Mouse (Mus musculus): ENCODE measurements at regions not wholly inside any gene's neighbourhood (a gene's known extent, or its start where the extent isn't known, plus 50 kb on each side); places are given as distances from the start of the nearest gene placed in this dataset.

DNA sequence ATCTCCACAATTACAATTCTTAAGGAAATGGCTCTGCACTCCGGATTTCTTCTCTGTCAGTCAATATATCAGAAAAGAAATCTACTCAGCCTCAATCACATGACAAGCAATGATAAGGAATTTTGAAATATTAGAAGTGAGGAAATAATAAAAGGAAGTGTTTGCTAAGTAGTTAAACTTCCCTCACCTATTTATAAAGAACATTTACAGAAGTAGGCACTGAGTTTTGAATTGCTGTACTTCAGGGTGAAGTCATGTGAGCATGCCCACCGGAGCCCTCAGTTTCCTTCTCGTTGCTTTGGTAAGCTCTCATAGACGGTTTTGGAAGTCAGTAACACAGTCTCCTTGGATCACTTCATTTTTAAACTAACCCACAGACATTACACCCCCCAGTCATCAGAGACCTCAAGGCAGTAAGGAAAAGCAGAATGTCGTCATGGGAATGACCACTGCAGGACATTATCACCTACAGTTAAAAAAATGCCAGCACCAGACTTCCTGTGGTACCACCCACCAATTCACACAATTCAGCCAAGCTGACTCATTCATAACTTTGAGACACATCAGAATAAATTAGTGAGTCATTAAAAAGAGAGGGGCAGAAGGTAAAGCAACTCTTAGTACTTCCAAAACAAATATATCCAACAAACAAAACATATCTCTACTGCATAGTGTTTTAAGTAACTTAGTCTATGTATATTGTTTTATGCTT lies 541.6 kb upstream of the Hsf2 start:
- H3K27ac ChIP-seq: no peak overlapping the region
- no peak for DNase-seq (ENCODE audit: low spot score)
- no peaks in the 10 kb centered on the region for H3K27me3 ChIP-seq (ENCODE audit: insufficient read depth, low read length)
- no peak for ATAC-seq (replicated peaks; ENCODE audit: low FRiP score, low read depth)
- H3K4me1 ChIP-seq (replicated peaks; ENCODE audit: insufficient read depth, low read length): no peaks in the 10 kb centered on the region
- no peaks in the 10 kb centered on the region for H3K9me3 ChIP-seq (replicated peaks; ENCODE audit: low read length)
- TF ChIP-seq CTCF (IDR thresholded peaks at IDR 0.05; ENCODE audit: low read depth): no peak
- H3K4me2 ChIP-seq (ENCODE audit: low read length): no peak overlapping the region
- WGBS: 71% methylated on average over 5 of the region's 5 CpGs
- no peak overlapping the region for H3K4me3 ChIP-seq (replicated peaks; ENCODE audit: low read depth, low read length)
- H3K36me3 ChIP-seq (ENCODE audit: insufficient read depth, low read length): no peaks in the 10 kb centered on the region
- no peak overlapping the region for H3K9ac ChIP-seq (ENCODE audit: low read depth, low read length)

DNA sequence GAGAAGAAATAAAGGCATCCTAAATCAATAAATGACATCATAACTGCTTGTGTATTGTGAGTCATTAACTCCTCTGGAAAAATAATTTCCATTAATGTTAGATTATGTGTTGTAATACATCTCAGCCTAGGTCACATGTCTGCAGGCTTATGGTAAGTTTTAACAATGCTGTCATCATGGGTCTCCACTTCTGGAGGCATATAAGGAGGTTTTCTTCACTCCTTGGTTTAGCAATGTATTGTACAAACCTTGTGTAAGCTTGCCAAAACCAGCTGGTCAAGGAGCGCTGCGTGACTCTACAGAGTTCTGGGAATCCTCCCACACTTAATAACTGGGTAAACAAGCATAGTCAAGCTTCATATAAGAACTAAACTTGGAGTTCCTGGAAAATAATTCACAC lies 529.5 kb upstream of the Hsf2 start:
- ATAC-seq (replicated peaks; ENCODE audit: low FRiP score, low read depth): no peak
- no peaks in the 10 kb centered on the region for H3K36me3 ChIP-seq (ENCODE audit: insufficient read depth, low read length)
- 66% methylated on average over 2 of the region's 2 CpGs for WGBS

DNA sequence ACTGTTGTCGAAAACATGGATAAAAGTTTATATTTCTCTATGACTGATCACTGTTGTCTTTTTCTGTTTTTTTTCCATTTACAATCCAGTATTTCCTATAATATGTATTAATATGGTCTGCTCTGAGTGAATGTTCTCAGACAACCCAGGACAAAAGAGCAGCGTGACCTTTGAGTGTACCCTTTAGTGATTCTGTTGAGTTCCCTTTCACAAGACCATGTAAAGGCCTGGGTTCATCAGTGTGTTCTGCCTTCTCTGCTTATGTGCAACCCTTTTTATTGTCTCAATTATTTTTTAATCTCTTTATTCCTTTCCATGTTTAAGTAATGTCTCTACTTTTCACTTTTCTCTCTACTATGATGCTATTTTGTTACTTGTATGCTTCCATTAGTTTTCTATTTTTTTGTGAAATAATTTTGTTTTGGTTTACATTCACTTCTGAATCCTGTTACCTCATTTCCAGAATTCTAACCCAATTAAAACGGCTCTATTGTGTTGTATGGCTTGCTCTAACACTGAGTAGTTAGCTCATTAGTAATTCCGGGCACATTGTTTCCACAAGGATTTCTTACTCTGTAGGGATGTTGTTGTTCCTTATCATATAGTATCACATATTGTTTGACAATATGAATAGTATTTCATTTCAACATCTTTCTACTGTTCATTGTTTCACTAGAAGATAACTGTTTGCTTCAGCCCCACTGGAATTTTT lies 523.9 kb upstream of the Hsf2 start:
- WGBS: 87% methylated on average over 4 of the region's 4 CpGs
- Histone ChIP-seq H3K4me3 (replicated peaks; ENCODE audit: low read depth, low read length) (no peak overlapping the region), H3K36me3 (ENCODE audit: insufficient read depth, low read length) (no peaks in the 10 kb centered on the region), H3K9ac (ENCODE audit: low read depth, low read length) (no peak overlapping the region), H3K9me3 (replicated peaks; ENCODE audit: low read length) (no peaks in the 10 kb centered on the region), H3K4me1 (replicated peaks; ENCODE audit: insufficient read depth, low read length) (no peaks in the 10 kb centered on the region), H3K4me2 (ENCODE audit: low read length) (no peak overlapping the region), H3K27me3 (ENCODE audit: insufficient read depth, low read length) (no peaks in the 10 kb centered on the region), H3K27ac (no peak overlapping the region)
- DNase-seq (ENCODE audit: low spot score): no peak
- TF ChIP-seq CTCF (IDR thresholded peaks at IDR 0.05; ENCODE audit: low read depth): no peak
- no peak for ATAC-seq (replicated peaks; ENCODE audit: low FRiP score, low read depth)

More for the DNA sequence above, 529.5 kb upstream of the Hsf2 start:
- Histone ChIP-seq H3K4me2 (ENCODE audit: low read length) (no peak overlapping the region), H3K9me3 (replicated peaks; ENCODE audit: low read length) (no peaks in the 10 kb centered on the region), H3K4me3 (replicated peaks; ENCODE audit: low read depth, low read length) (no peak overlapping the region), H3K9ac (ENCODE audit: low read depth, low read length) (no peak overlapping the region), H3K27me3 (ENCODE audit: insufficient read depth, low read length) (no peaks in the 10 kb centered on the region), H3K4me1 (replicated peaks; ENCODE audit: insufficient read depth, low read length) (no peaks in the 10 kb centered on the region), H3K27ac (no peak overlapping the region)
- no peak for TF ChIP-seq CTCF (IDR thresholded peaks at IDR 0.05; ENCODE audit: low read depth)
- DNase-seq (ENCODE audit: low spot score): no peak

DNA sequence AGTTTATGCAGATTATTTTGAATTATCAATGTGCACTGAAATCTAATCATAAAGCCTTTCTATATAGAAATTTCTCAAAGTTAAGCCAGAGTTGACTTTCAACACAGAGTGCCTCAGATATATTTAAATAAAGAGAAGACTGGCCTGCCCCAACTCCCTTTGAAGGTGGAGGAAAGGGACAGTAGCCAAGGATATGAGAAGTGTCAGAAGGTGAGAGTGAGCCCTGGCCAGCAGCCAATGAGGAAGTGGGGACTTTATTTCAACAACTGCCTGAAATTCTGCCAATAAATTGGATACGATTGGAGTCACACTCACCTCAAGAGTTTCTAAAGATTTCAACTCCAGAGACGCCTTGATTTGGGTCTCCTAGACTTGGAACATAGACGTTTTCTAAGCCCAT lies 523.0 kb upstream of the Hsf2 start:
- H3K27ac ChIP-seq: no peak overlapping the region
- H3K36me3 ChIP-seq (ENCODE audit: insufficient read depth, low read length): no peaks in the 10 kb centered on the region
- WGBS: 62% methylated on average over 3 of the region's 3 CpGs
- DNase-seq (ENCODE audit: low spot score) (no peak), ATAC-seq (replicated peaks; ENCODE audit: low FRiP score, low read depth) (no peak)
- no peaks in the 10 kb centered on the region for H3K4me1 ChIP-seq (replicated peaks; ENCODE audit: insufficient read depth, low read length)
- no peak for TF ChIP-seq CTCF (IDR thresholded peaks at IDR 0.05; ENCODE audit: low read depth)
- no peaks in the 10 kb centered on the region for H3K9me3 ChIP-seq (replicated peaks; ENCODE audit: low read length)
- H3K4me2 ChIP-seq (ENCODE audit: low read length): no peak overlapping the region
- no peaks in the 10 kb centered on the region for H3K27me3 ChIP-seq (ENCODE audit: insufficient read depth, low read length)
- H3K9ac ChIP-seq (ENCODE audit: low read depth, low read length): no peak overlapping the region
- H3K4me3 ChIP-seq (replicated peaks; ENCODE audit: low read depth, low read length): no peak overlapping the region

DNA sequence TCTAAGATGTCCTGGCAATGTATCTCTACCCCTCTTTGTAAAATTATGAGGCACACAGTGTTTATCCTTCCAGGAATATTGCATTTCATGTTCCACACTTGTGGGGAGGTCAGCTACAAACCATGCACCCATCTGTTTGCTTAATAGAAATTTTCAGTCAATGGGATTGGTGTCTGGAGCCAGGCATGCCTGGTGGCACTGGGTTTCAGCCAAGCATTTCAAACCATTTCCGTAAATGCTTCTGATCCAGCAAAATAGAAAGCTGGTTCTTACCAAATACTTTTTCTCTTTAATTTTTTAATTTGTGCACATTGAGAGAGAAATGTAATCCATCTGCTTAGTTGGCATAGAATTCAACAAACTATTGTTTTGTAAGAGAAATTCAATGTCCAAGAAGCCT lies 517.3 kb upstream of the Hsf2 start:
- H3K27me3 ChIP-seq (ENCODE audit: insufficient read depth, low read length): no peaks in the 10 kb centered on the region
- no peak for DNase-seq (ENCODE audit: low spot score)
- TF ChIP-seq CTCF (IDR thresholded peaks at IDR 0.05; ENCODE audit: low read depth): no peak
- H3K9ac ChIP-seq (ENCODE audit: low read depth, low read length): no peak overlapping the region
- no peak overlapping the region for H3K4me2 ChIP-seq (ENCODE audit: low read length)
- H3K4me3 ChIP-seq (replicated peaks; ENCODE audit: low read depth, low read length): no peak overlapping the region
- 93% methylated on average over 1 of the region's 1 CpGs for WGBS
- no peaks in the 10 kb centered on the region for H3K36me3 ChIP-seq (ENCODE audit: insufficient read depth, low read length)
- no peak for ATAC-seq (replicated peaks; ENCODE audit: low FRiP score, low read depth)
- H3K27ac ChIP-seq: no peak overlapping the region
- no peaks in the 10 kb centered on the region for H3K9me3 ChIP-seq (replicated peaks; ENCODE audit: low read length)
- no peaks in the 10 kb centered on the region for H3K4me1 ChIP-seq (replicated peaks; ENCODE audit: insufficient read depth, low read length)

DNA sequence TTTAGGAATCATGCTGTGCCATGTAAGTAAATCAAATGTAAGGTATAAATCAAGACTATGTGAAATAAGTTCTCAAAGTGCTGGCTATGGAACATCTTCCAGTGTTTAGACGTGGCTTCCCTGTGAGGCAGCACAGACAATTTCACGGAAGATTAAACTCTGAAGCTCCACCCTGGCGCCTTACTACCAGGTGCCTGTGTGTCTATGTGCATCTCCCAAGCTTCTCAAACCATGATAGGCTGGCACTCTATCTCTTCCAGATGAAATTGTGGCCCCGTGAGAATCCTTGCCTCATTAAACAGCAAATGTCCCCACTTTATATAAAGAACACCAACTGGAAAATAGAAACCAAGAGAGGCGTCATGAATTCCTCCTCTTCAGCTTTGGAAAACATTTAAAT lies 511.4 kb upstream of the Hsf2 start:
- DNase-seq (ENCODE audit: low spot score) (peak; percentile 35), ATAC-seq (replicated peaks; ENCODE audit: low FRiP score, low read depth) (no peak; the same call in 1 of the 2 replicates)
- Histone ChIP-seq H3K36me3 (ENCODE audit: insufficient read depth, low read length) (no peaks in the 10 kb centered on the region), H3K9me3 (replicated peaks; ENCODE audit: low read length) (no peaks in the 10 kb centered on the region), H3K27me3 (ENCODE audit: insufficient read depth, low read length) (no peaks in the 10 kb centered on the region), H3K9ac (ENCODE audit: low read depth, low read length) (no peak overlapping the region), H3K4me1 (replicated peaks; ENCODE audit: insufficient read depth, low read length) (no peaks in the 10 kb centered on the region), H3K4me3 (replicated peaks; ENCODE audit: low read depth, low read length) (no peak overlapping the region), H3K27ac (no peak overlapping the region), H3K4me2 (ENCODE audit: low read length) (no peak overlapping the region)
- TF ChIP-seq CTCF (IDR thresholded peaks at IDR 0.05; ENCODE audit: low read depth): no peak
- whole genome bisulfite sequencing: 51% methylated on average over 5 of the region's 5 CpGs

Data from kidney, postnatal 0 days (tissue).